Mouse (Mus musculus): ENCODE data around the gene Tfdp2. TPM values are rescaled to one million over a fixed set of nuclear protein-coding genes. Genes with fewer than 3 reads are reported as not detected.
"Not testable (repeated sequence)": the region's sequence is repeated elsewhere in the genome, so short reads cannot be mapped to it uniquely, and the experiment has no call there.

The Tfdp2 gene
- total RNA-seq, 2 experiments from 2014 or later = 40.1 to 49.1 TPM

DNA sequence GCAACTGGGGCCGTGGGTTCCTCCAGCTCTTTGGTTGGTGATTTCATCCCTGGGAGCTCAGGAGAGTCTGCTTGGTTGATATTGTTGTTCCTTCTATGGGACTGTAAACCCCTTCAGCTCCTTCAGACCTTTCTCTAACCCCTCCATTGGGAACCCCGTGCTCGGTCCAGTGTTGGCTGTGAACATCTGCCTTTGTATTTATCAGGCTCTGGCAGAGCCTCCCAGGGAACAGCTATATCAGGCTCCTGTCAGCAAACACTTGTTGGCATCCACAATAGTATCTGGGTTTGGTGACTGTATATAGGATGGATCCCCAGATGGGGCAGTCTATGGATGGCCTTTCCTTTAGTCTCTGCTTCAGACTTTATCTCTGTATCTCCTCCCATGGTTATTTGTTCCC is 116.0 kb downstream of the Tfdp2 start:
- no peak for DNase-seq

DNA sequence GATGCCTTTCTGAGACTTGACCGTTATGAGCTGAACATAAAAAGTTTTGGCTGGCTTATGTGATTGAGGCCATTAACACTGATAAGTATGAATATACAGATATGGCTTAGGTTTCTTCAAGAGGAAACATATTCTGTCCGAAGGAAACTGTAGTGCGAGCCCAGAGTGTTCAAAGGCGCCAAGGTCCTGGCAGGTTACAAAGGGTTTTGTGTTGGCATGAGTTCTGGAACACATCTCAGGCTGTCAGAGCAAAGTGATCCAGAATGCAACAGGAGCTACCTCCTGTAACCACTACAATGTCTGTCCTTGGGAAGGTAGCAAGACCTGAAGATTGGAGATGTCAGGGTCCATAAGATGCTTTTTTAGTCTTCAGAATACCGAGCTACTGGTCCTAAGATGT is 123.3 kb downstream of the Tfdp2 start:
- no peak for DNase-seq

DNA sequence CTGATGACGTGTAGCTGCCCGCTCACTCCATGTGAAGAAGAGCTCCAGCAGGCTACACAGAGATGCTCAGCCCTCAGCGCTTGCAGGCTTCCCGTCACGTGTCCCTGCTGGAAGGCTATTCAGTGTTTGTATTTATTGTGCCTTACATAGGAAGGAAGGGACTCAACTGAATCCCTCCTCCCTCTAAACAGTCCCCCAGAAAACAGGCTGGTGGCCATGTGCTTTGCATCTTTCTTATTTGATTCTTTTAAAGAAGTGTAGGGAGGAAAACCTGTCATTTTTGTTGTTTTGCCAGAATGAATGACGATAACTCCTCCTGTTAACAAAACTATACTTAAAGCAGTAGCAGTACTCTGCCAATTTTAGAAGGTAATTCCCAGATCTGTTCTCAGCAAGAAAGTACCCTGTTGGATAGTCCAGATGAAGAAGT is 124.5 kb downstream of the Tfdp2 start:
- peak in 1 of 2 experiments; percentile 21 for DNase-seq

DNA sequence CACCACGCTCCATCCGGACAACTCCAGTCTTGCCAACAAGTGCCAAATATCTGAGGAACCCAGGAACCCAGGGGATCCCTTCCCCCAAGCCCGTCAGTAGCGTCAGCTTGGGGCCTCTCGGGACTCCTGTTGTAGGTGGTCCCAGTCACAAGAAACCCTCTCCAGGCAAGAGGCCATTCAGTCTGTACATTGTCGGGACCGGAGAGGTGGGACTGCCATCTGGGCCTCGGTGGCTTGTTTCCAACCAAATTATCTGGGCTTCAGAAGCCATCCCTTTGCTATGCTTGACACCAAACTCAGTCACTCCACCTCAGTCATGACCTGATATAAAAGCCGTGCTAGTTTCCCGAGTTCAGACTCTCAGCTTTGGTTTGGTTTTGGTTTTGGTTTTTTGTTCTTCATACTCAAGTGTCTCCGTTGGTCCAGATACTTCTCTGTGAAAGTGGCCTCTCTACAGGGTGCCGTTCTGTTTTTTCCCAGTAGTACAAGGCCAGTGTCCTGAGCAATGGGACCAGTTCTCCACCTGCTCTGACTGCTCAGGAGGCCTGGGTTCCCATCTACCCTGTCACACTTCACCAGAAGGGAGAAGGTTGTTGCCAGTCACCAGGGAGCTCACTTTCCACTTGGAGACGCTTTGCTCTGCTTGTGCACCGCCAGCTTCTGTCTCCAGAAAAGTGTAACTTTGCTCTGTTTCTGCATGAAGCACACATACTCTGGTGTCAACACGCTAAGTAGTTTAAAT is 126.5 kb downstream of the Tfdp2 start:
- no peak for DNase-seq

DNA sequence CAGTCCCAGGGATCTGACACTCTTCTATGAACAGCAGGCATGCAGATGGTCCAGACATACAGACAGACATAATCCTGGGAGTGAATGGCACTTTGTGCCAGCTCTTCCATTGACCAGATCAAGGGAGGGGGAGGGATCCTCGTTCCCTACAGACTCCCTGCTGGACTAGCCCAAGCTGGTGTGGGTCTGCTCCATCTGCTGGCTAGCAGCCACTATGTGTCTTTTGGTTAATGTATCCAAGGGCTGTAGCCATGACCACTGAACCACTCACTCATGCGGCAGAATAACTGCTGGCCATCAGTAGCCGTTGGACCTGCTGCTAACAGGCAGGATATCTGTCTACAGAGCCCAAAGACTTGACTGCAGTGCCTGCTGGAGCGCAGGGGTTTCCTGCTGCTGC is 128.4 kb downstream of the Tfdp2 start:
- no peak for DNase-seq

DNA sequence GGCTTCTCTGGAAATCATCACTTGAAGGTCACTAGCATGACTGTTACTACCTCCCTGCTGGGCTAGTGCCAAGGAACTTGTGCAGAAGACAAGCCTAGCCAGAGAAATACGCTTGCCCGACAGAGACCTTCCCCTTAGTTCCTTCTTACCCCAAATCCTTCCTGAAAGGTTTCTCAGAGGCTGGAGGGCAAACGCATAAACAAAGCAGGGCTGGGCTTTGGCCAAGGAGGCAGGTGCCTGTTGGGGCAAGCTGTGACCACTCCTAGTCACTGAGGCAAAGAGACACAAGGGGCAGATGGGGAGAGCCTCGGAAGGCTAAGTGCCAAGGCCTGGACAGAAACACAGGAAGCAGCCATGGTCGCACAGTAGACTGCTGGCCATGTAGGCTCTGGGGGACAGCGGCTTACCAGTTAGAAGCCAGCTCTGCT is 130.4 kb downstream of the Tfdp2 start:
- no peak for DNase-seq

DNA sequence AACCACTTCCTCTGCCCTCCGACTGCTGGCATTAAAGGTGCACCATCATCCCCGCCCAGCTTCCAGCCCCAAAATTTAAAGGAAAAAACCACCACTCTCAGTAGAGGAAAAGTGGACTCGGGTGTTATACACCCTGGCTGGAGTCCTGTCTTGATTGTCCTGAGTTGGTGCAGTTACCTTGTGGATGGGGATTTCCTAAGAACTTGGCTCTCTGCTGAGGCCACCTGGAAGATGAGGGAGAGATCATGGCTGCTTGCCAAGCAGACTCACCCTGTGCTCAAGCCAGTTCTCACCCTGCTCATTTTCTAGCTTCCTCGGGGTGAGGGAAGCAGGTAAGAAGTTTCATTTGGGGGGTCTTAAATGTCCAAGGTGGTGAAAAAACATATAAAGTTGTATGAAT is 132.2 kb downstream of the Tfdp2 start:
- DNase-seq = no peak

DNA sequence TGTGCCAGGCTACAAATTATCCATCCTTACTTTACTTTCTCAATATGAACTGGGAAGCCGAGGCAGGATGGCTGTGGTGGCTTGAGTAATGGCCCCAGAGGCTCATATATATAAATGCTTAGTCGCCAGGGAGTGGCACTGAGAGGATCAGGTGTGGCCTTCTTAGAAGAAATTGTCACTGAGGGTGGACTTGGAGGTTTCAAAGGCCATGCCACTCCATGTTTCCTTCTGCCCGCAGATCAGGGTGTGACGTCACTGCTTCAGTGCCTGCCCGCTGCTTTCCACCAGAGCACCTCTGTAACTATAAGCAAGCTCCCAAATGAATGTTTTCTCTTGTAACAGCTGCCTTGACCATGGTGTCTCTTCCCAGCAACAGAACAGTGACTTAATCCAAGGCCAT is 135.1 kb downstream of the Tfdp2 start:
- DNase-seq = no peak

DNA sequence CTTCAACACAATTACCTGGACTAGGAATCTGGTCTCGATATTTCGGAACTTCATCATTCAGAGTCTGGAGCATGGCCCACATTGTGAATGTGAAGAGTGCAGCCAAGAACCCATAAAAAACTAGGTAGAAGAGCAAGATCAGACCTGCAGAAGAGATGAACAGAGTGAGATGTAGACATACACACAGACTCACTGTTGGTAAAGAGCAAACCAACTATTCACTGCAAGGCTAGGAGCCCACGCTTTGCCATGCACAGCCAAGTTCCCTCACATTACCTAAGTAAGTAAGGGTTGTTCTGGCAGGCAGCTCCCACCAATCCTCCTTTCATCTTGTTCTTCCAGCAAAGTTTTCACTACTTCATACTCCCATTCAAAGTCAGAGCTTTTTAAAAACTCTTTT is 149.7 kb downstream of the Tfdp2 start:
- DNase-seq = no peak

DNA sequence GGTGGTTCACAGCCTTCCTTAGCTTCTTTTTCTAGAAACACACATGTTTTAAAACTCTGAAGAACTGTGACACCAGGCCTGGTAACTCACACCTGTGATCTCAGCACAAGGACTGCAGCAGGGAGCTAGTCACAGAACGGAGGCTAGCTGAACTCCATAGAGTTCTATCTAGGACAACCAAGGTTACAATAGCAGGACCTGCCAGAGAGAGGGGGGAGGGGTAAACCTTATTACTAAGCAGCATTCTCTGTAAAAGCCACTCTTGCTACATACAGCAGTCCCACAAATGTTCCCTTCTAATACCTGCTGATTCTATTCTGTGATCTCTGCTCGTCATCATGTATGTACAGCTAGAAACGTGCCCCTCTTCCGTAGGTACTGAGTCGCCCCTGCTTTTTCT is 152.8 kb downstream of the Tfdp2 start:
- DNase-seq = no peak

DNA sequence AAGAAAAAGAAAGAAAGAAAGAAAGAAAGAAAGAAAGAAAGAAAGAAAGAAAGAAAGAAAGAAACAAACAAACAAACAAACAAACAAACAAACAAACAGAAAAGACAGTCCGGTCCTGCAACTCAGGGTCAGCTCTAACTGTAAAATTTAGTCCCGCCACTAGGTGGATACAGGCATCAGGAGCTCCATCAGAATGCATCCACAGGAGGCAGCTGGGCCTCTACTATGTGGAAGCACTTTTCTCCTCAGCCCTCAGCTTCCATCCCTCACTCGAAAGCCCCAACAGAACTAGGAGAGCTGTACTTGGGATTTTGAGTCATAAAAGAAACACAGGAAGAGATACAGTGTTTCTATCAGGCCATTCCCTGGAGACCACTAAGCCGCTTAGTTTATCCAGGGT is 153.9 kb downstream of the Tfdp2 start:
- DNase-seq = peak in 1 of 2 experiments; percentile 22

DNA sequence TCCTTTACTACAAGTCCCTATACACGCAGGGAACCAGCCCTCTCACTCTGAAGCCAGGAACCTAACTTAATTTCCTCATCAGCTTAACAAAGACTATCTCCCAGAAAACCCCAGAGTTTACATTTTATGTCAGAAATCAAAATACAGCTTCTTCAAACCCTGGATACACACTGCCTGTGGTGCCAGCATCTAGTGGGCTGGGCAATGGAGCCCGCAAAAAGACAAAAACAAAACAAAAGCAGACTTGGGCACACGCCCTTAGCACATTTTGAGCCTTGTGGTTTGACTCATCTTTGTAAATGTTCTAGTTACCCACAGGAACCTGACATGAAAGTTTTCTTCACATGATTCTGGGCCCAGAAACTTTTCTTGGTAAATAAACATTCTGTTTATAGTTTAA is 154.4 kb downstream of the Tfdp2 start:
- DNase-seq = no peak

DNA sequence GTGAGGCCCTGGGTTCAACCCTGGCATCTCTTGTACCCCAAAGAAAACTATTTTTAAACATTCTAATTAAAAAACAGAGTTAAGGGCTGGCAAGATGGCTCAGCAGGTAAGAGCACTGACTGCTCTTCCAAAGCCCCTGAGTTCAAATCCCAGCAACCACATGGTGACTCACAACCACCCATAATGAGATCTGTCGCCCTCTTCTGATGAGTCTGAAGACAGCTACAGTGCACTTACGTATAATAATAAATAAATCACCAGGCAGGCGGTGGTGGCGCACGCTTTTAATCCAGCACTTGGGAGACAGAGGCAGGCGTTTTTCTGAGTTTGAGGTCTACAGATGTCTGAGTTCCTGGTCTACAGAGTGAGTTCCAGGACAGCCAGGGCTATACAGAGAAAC is 155.7 kb downstream of the Tfdp2 start:
- not testable (repeated sequence) for DNase-seq

DNA sequence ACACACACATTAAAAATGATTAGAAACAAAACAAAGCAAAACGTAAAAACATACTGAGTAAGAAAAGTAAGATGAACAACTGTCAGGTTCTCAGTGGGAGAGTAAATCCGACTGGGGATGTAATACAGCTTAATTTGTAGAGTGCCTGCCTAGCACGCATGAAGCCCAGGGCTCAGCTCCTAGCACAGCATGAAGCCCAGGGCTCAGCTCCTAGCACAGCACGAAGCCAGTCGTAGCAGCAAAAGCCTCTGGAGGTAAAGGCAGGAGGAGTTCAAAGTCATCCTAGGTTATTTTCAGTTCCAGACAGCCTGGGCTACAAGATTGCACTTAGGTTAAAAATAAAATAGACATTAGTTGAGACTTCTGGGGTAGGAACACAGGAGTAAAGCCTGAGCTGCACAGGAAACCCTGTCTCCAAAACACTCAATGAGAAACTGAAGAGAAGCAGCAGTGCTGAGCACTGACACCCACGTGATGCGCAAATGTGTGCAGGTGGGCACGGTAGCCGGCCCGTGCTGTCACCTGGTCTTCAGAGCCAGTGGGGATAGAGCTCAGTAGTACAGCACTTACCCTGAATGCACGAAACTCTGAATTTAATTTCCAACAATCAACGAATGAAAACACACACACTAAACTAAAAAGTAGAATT is 157.2 kb downstream of the Tfdp2 start:
- DNase-seq = no peak

DNA sequence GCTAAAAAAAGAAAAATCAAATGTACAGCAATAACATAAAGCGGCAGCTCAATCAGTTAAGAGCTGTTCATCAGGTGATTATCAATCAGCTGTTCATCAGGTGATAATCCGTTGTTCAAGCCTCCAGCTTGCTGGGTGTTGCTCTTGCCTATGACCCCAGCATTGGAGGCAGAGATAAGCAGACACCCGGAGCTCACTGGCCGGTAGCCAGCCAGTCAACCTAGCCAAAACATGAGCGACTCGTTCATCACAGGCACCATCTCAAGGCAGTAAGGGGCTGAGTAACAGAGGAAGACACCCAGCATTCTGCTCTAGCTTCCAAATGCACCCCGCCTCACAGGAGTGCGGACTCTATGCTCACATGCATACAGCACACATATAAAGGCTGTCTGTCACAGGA is 157.7 kb downstream of the Tfdp2 start:
- no peak for DNase-seq

DNA sequence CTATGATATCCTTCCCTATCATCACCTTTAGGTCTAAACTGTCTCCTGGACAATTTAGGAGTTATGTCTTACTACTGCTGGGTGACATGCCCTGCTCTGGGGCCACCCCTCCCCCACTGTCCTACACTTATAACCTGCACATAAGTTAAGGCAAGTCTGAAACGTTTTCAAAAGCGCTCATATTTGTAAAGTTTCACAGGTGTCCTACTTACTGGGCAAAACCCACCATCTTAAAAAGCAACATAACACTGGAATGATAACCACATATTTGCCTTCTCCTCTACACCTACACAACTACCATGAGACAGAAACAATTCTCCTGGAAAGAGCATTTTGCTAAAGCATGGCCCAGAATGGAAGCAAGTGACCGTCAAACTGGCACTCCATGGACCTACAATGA is 164.0 kb downstream of the Tfdp2 start:
- DNase-seq = no peak

DNA sequence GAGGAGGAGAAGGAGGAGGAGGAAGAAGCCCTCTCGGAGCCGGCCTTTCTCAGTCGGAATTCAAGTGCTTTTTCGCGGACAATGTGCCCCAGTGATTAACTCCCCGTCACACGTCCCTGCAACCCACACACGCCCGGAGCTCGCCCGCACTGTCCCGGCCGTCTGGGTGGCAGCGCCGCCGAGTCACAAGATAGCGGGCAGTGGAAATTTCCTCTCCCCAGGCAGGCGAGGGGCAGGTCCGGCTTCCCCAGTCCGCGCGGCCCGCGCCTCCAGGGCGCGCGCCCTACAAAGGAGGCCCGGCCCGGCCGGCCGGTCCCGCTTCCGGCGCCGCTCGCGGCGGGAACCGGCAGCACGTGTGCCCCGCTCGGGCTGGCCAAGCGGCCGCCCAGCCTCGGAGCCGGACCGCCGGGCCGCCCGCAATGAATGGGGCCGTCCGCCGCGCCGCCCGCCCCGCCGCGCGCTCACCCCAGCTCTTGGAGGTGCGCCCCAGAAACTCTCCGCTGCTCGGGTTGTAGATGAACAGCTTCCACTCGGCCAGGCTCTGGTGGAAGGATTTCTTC is 167.6 kb downstream of the Tfdp2 start:
- peak; percentile 66 for DNase-seq

DNA sequence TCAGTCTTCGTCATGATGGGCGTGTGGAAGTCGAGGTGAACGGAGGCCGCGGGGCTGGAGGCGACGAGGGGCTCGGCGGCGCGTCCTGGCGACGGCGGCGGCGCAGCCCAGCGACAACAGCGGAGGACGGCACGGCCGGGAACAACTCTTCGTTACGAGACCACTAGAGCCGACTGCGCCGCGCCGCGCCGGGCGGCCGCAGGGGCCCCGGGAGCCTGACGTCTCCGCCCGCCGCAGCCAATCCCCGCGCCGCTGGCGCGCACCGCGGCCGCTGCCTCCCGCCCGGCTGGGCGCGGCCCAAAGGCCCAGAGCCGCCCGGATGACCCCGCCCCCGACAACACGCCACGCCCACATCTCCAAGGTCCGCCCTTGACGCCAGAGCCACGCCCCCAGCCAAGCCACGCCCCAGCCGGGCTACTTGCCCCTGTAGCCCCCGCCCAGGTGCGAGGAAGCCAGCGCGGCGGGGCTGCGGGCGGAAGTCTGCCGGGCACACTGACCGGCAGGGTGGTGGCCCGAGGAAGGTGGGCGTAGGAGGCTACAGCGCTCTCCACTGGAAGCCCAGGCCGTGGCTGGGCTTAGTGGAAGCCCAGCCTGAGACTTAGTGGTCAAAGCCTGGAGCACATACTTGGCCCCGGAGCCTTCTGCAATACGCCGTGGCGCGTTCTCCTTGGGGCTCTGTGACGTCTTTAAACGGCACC is 168.2 kb downstream of the Tfdp2 start, which contains the start of gene Atp1b3:
TSS of gene Atp1b3 (minus strand) at position 302 of the 698 bp plus-strand sequence.
- DNase-seq = peak; percentile 98 to 100

DNA sequence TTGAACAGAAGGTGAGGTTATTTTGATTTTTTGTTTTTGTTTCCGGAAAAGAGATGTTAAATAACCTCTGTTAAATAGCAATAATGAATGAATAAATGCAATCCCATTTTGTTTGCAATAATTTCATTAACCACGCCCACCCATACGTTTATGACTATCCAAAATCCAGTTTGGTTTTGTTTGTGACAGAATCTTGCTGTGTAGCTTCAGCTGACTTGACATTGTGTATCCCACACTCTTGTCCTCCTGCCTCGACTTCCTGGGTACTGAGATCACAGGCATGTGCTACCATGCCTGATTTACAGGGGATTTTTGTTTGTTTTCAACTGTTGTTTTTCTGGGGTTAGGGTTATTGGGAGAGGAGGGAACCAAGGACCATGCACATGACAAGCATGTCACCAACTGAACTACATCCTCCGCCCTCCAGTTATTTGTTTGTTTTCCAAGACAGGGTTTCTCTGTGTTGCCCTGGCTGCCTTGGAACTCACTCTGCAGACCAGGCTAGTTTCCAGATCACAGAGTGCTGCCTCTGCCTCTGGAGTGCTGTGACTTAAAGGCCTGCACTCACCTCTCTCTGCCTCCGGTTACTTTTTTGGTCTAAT is 169.3 kb downstream of the Tfdp2 start:
- DNase-seq = no peak

DNA sequence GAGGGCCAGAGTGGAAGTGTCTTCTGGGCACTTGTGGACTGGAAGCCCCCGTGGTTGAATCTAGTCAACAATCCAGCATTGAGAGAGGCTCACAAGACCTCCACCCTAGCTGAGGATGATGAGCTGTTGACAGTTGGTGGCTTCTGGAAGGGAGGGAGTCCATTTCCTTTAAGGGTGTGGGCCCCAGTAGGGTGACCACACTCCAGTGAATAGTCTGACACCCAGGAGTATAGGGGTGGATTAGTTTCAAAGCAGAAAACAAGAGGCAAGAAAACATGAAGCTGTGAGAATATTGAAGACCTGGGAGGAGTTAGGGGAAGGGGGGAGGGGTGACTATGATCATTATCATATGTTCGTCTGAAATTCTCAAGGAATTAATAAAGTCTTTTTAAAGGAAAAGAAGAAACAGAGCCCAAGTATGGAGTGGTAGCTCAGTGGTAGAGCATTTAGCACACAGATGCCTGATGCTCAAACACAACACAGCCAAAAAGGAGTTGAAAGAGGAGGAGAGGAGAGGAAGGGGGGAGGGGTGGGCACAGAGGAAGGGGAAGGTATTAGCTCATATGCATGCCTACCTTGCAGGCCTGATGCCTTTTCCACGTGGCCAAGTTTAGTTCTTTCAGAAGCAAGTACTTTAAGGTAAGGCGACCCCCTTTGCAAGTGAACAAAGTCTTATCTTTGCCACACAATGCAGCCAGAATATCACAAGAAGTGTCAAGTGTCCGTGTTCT is 173.7 kb downstream of the Tfdp2 start:
- DNase-seq = no peak

DNA sequence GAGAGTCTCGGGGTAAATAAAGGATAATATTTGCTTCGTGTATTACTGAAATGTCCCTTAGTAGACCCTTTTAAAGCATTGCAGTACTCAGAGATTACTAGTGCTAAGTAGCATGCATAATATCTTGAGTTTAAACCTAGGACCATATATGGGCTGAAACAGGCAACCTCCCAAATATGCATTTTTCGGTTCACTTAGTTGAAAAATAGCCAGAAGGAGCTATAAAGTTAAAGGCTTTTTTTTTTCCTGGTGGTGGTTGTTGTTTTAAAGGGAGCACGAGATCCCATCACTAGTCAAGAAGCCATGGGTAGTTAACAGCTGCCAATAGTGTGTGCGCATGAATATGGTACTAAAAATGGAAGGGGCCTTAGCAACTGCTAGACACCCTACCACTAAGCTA is 175.0 kb downstream of the Tfdp2 start:
- no peak for DNase-seq
